Mouse (Mus musculus) bone marrow macrophage, adult 2 months (primary cell): ENCODE measurements around the gene Cyp11a1.

Experiments used
- CTCF ChIP-seq: IDR thresholded peaks from 2 replicates; pipeline ENCODE4 v1.5.1; 2012; ENCODE audit warnings: low read depth, mild to moderate bottlenecking, low read length, moderate library complexity
- POLR2A ChIP-seq: IDR thresholded peaks from 2 replicates; pipeline ENCODE4 v1.6.1; 2012; ENCODE audit warnings: mild to moderate bottlenecking, low read depth, low read length, borderline replicate concordance

GRCm38 (mm10) chr9:58011027-58011426 lies 4.8 kb downstream of the Cyp11a1 start:
- TF ChIP-seq CTCF (no peak), POLR2A (no peak)
